Mouse (Mus musculus) embryonic facial prominence, embryonic 13.5 days (tissue): Measurements from ENCODE around the gene Arrdc1. TPM values are rescaled to one million over a fixed set of nuclear protein-coding genes. Genes with fewer than 3 reads are reported as not detected.
"Not testable (repeated sequence)": the region's sequence is repeated elsewhere in the genome, so short reads cannot be mapped to it uniquely, and the experiment has no call there.

Source experiments
- ATAC-seq: fragments of 200-750 bp; cut with Nextera tagmentation; 2 replicates; pipeline ENCODE4 v1.8.0; 2017; ENCODE audit warnings: low read depth; ENCODE audit not compliant: insufficient number of reproducible peaks, insufficient read depth, low FRiP score, low TSS enrichment
- H3K27ac ChIP-seq: fragments of 300-500 bp; sonication (generic); 2 replicates; pipeline ENCODE4 v1.5.1; 2015; ENCODE audit warnings: moderate library complexity, mild to moderate bottlenecking, inconsistent platforms
- H3K27me3 ChIP-seq: fragments of 300-500 bp; sonication (generic); 2 replicates; pipeline ENCODE4 v1.6.1; 2015; ENCODE audit warnings: mild to moderate bottlenecking, inconsistent platforms
- H3K36me3 ChIP-seq: fragments of 300-500 bp; sonication (generic); 2 replicates; pipeline ENCODE4 v1.6.1; 2015; ENCODE audit warnings: mild to moderate bottlenecking, inconsistent platforms
- H3K4me1 ChIP-seq: fragments of 300-500 bp; sonication (generic); 2 replicates; pipeline ENCODE4 v1.6.1; 2015; ENCODE audit warnings: inconsistent platforms
- H3K4me2 ChIP-seq: fragments of 300-500 bp; sonication (generic); 2 replicates; pipeline ENCODE4 v1.6.1; 2015; ENCODE audit warnings: moderate library complexity, mild to moderate bottlenecking, inconsistent platforms
- H3K4me3 ChIP-seq: fragments of 300-500 bp; sonication (generic); 2 replicates; pipeline ENCODE4 v1.5.1; 2015; ENCODE audit warnings: mild to moderate bottlenecking, inconsistent platforms
- H3K9ac ChIP-seq: fragments of 300-500 bp; sonication (generic); 2 replicates; pipeline ENCODE4 v1.6.1; 2015; ENCODE audit warnings: mild to moderate bottlenecking, inconsistent platforms
- H3K9me3 ChIP-seq: fragments of 300-500 bp; sonication (generic); 2 replicates; pipeline ENCODE4 v1.6.1; 2016; ENCODE audit warnings: inconsistent platforms
- WGBS: fragments of 180-500 bp; shearing (Covaris S2); methylation state at CpG from one replicate; pipeline ENCODE4 v1.1.7; 2015; ENCODE audit warnings: mixed read lengths; 5-methylcytosine and 5-hydroxymethylcytosine counted together
- polyA plus RNA-seq: library from polyadenylated mRNA; unstranded; fragments of >200 nt; fragmentation: Nextera tagmentation; extraction: Ambion mirVana; gene quantifications from 2 replicates; pipeline ENCODE4 v1.2.1, GENCODE M21; 2015

The Arrdc1 gene
- 34.8 and 39.0 TPM in 2 replicates for polyA plus RNA-seq

DNA sequence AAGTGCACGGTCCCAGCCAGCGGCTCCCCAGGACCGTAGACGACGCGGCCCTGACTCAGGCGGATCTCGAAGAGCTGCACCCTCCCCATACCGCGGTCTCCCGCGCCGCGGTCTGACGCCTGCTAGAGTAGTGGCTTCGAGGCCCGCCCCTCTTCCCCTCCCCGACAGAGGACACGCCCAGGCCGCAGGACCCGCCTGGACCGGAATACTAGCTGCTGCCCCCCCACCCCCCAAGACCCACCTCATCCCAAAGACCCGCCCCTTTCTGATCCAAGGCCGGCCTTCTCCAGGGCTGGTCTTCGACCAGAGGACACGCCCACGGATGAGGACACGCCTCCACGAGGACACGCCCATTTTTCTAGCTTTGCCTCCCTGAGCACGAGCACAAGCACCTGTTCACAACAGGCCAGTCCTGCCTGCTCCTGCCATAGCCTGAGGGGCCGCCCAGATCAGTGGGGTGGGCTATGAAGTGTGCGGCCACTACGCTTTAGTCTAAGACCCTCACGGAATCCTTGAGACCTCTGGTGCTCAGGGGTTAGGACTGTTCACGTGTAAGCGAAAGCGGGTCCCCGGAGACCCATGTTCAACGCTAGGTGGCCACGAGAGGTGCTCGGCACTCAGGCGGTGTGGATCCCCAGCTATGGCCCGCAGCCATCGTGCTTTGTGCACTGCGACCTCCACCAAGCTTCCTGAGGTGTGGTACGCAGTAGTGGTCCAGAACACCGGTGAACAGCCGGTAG is at the start of gene Arrdc1:
Gene Arrdc1, minus strand, starts transcription at position 196 of the 740 bp plus-strand sequence.
- Histone ChIP-seq H3K9me3 (no peaks in the 10 kb centered on the region), H3K36me3 (no peaks in the 10 kb centered on the region), H3K4me3 (peak within 1 kb of the TSS; percentile 68), H3K27ac (peak within 1 kb of the TSS; percentile 66), H3K4me2 (peak within 1 kb of the TSS; percentile 95), H3K9ac (peak within 1 kb of the TSS; percentile 78), H3K27me3 (peaks cover 12% of the 10 kb centered on the region), H3K4me1 (peaks cover 12% of the 10 kb centered on the region)
- peak; percentile 94 for ATAC-seq
- WGBS, result under 1% methylated on average over 48 of the region's 49 CpGs

DNA sequence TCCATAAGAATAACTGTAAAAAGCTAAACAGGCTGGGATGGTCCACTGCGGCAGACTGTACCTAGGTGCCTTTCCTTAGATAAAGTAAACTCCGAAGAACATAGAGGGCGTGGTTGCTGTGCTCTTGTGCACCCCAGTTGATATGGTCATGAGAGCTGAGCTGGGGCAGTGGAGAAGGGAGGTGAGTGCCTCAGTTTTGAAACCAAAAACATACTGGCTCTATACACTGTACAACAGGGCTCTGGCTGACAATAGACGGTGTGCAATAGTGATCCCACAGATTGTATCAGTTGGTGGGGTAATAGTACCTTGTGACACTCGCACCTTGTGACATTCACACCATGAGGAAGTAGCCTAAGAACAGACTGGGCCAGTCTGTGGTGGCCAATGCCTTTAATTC is 41.9 kb upstream of the Arrdc1 start:
- 92% methylated on average over 5 of the region's 5 CpGs for WGBS
- no peak overlapping the region for H3K4me3 ChIP-seq
- no peaks in the 10 kb centered on the region for H3K9me3 ChIP-seq
- ATAC-seq, result no peak
- peaks cover 18% of the 10 kb centered on the region for H3K4me1 ChIP-seq
- peaks cover 15% of the 10 kb centered on the region for H3K36me3 ChIP-seq
- H3K4me2 ChIP-seq, result no peak overlapping the region
- no peak overlapping the region for H3K9ac ChIP-seq
- no peaks in the 10 kb centered on the region for H3K27me3 ChIP-seq
- H3K27ac ChIP-seq, result no peak overlapping the region

DNA sequence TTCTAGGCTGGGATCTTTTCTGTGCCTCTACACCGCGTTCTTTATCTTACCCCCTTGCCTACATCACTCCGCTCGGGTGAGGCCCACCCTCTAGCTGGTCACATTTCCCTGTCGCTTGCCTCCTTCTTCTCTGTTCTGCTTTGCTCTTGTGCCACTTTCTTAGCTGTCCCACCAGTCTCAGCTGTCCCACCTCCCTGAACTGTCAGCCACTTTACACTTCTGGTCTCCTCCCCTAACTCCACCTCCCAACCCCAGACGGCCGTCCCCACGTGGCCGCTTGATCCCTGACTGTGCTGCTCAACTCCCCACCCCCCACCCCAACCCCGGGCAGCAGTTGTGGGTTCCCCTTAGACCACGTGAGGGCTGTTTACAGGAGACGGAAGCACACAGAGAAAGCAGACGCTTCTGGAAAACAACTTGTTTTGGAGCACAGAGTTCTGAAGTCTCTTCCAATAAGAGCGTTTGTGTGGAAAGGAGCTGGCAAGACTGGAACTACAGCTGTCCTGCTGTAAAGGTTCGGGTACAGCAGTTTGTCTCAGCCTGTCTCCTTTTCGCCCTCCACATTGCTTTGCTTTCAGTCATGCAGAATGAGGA is 40.7 kb upstream of the Arrdc1 start, which contains the start of gene Pnpla7:
Gene Pnpla7, plus strand, starts transcription at position 330 of the 594 bp plus-strand sequence.
- H3K9ac ChIP-seq, result peak within 1 kb of the TSS; percentile 84
- peaks cover 18% of the 10 kb centered on the region for H3K4me1 ChIP-seq
- H3K36me3 ChIP-seq, result peaks cover 26% of the 10 kb centered on the region
- peak within 1 kb of the TSS; percentile 92 for H3K27ac ChIP-seq
- WGBS, result under 1% methylated on average over 16 of the region's 16 CpGs
- peak within 1 kb of the TSS; percentile 93 for H3K4me2 ChIP-seq
- peak within 1 kb of the TSS; percentile 80 for H3K4me3 ChIP-seq
- H3K9me3 ChIP-seq, result no peaks in the 10 kb centered on the region
- peak; percentile 54 for ATAC-seq
- H3K27me3 ChIP-seq, result no peaks in the 10 kb centered on the region

DNA sequence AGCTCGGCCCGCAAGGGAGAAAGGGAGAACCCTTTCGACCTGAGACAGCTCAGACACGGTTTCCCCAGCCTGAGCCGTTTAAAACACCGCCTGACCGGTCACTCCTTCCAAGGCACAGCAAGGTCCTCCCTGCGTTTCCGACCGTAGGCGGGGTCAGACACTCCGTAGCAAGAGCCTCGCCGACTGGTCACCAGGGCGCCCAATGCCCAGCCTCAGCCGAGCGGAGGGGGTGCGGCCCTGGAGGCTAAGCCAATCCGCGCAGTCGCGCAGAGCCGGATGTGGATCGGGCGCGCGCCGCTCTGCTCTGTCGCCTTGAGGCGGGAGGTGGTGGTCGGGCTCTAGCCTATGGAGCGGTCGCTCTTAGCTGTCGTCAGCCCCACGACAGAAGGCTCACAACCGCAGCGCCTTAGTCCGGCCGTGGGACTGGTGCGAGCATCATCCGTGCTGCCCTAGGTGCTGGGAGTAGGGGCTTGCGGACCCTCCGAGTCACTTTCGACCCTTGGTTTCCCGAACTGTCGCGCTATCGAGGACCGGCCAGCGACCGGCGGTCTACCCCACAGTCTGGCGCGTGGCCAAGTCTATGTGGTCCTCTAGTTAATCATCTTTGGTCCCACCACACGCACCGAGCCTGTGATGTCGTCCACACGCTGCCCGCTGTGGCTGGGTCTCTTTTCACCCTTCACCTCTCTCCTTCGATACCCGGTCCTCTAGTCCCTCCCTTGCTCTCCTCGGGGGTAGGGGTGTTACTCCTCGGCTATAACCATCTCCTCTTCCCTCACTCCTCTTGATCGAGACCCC is 40.1 kb upstream of the Arrdc1 start, which contains the start of gene Mrpl41:
Gene Mrpl41, minus strand, starts transcription at position 193 of the 798 bp plus-strand sequence.
- Histone ChIP-seq H3K4me2 (peak within 1 kb of the TSS; percentile 93), H3K36me3 (peaks cover 33% of the 10 kb centered on the region), H3K9me3 (no peaks in the 10 kb centered on the region), H3K4me3 (peak within 1 kb of the TSS; percentile 80), H3K9ac (peak within 1 kb of the TSS; percentile 84), H3K4me1 (peaks cover 18% of the 10 kb centered on the region), H3K27ac (peak within 1 kb of the TSS; percentile 92), H3K27me3 (no peaks in the 10 kb centered on the region)
- under 1% methylated on average over 64 of the region's 64 CpGs for WGBS
- ATAC-seq, result peak; percentile 99

DNA sequence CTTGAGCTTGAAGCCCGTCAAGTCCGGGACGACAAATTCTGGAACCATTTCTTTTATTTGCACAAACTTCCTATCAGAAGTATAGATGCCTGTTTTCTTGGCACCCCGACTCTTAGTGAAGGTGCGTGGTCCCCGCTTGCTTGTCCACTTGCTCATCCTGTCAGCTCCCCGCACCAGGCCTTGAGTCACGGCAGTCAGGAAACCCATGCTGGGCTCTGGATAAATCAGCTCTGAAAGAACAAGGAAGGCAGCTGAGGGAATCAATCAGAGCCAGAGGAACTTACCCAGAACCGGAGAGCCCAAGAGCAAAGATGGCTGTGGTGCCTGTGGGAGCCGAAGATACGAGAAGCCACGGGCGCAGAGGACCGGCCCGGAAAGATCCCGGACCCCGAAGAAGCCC is 39.4 kb upstream of the Arrdc1 start:
- peaks cover 18% of the 10 kb centered on the region for H3K4me1 ChIP-seq
- H3K4me2 ChIP-seq, result peak overlapping the region; percentile 93
- peak overlapping the region; percentile 84 for H3K9ac ChIP-seq
- ATAC-seq, H3K9me3 ChIP-seq, H3K27me3 ChIP-seq: not testable (repeated sequence)
- peak overlapping the region; percentile 80 for H3K27ac ChIP-seq
- peaks cover 40% of the 10 kb centered on the region for H3K36me3 ChIP-seq
- WGBS, result under 1% methylated on average over 17 of the region's 17 CpGs
- H3K4me3 ChIP-seq, result peak overlapping the region; percentile 80

DNA sequence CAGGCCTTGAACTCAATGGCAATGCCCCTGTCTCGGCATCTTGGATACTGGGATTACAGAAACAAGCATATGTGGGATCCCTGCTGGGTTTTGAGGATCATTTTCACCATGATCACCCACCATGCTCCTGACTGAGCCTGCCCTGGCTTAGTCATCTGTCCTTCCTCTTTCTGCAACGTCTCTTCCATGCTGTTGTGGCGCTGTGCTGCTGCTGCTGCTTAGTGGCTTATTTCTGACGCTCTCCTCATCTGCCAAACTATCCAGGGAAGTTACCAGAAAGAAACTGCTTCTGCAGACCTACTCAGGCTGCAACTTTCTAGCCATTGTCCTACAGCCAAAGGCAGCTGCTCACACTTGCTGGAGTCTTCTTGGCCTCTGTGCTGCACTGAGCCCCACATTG is 35.3 kb upstream of the Arrdc1 start:
- ATAC-seq, result no peak
- Histone ChIP-seq H3K27me3 (no peaks in the 10 kb centered on the region), H3K4me2 (no peak overlapping the region), H3K4me3 (no peak overlapping the region), H3K36me3 (peaks cover 77% of the 10 kb centered on the region), H3K4me1 (peaks cover 13% of the 10 kb centered on the region), H3K9ac (no peak overlapping the region), H3K27ac (no peak overlapping the region), H3K9me3 (no peaks in the 10 kb centered on the region)
- 87% methylated on average over 4 of the region's 4 CpGs for WGBS

- H3K36me3 ChIP-seq, result peaks cover 69% of the 10 kb centered on the region
- peaks cover 13% of the 10 kb centered on the region for H3K4me1 ChIP-seq
- peak within 1 kb of the TSS; percentile 52; the same call in 1 of the 2 replicates for H3K27ac ChIP-seq
- peak within 1 kb of the TSS; percentile 81 for H3K4me3 ChIP-seq
- H3K27me3 ChIP-seq, result no peaks in the 10 kb centered on the region
- H3K9ac ChIP-seq, result peak within 1 kb of the TSS; percentile 93
- peak within 1 kb of the TSS; percentile 73 for H3K4me2 ChIP-seq
- no peaks in the 10 kb centered on the region for H3K9me3 ChIP-seq
- peak; percentile 72 for ATAC-seq
- under 1% methylated on average over 28 of the region's 28 CpGs for WGBS
These were observed 27.4 kb upstream of the Arrdc1 start, which contains the start of gene Dph7 for GRCm38 (mm10) chr2:24962304-24963000. Dph7 (plus strand) TSS chr2:24962400.

GRCm38 (mm10) chr2:24960910-24961309 is 25.9 kb upstream of the Arrdc1 start:
- Histone ChIP-seq H3K27ac (no peak overlapping the region), H3K36me3 (peaks cover 71% of the 10 kb centered on the region), H3K27me3 (no peaks in the 10 kb centered on the region), H3K9me3 (no peaks in the 10 kb centered on the region), H3K4me2 (no peak overlapping the region), H3K4me1 (peaks cover 13% of the 10 kb centered on the region), H3K4me3 (no peak overlapping the region), H3K9ac (no peak overlapping the region)
- no peak for ATAC-seq
- WGBS, result 32% methylated on average over 3 of the region's 3 CpGs

DNA sequence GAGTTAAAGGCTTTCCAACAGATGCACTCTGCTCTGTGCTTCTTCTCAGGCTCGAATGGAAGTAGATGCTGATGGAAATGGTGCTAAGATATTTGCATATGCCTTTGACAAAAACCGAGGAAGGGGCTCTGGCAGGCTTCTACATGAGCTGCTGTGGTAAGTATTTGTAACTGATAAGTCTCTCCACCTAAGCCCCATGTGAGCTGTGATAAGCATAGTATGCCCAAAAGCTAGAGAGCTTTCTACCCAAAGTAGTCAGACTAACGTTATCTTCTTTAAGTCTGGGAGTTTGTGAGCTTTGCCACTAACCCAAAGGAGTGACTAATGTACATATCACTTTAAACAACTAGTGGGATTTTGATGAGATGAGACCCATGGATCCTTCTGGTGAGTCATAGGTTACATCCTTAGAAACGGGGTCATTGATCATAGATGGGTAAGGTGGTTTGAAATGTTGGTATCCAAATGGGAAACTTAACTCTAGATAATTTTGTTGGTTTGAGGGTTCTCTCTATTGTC is 17.5 kb upstream of the Arrdc1 start:
- Histone ChIP-seq H3K4me2 (no peak overlapping the region), H3K27ac (no peak overlapping the region), H3K27me3 (no peaks in the 10 kb centered on the region), H3K36me3 (peaks cover 59% of the 10 kb centered on the region), H3K4me1 (peaks cover 14% of the 10 kb centered on the region), H3K4me3 (no peak overlapping the region), H3K9me3 (no peaks in the 10 kb centered on the region), H3K9ac (no peak overlapping the region)
- 86% methylated on average over 4 of the region's 4 CpGs for WGBS
- no peak for ATAC-seq

GRCm38 (mm10) chr2:24950189-24950535 is 15.1 kb upstream of the Arrdc1 start:
- no peaks in the 10 kb centered on the region for H3K9me3 ChIP-seq
- WGBS, result 0% methylated on average over 31 of the region's 31 CpGs
- 0 out of 2 replicates have a peak, but pooled peaks have one; percentile 3 for ATAC-seq

More at GRCm38 (mm10) chr2:24950189-24950535, 15.1 kb upstream of the Arrdc1 start:
- H3K9ac ChIP-seq, result peak overlapping the region; percentile 95
- peaks cover 35% of the 10 kb centered on the region for H3K36me3 ChIP-seq
- H3K27me3 ChIP-seq, result no peaks in the 10 kb centered on the region
- peaks cover 14% of the 10 kb centered on the region for H3K4me1 ChIP-seq
- H3K4me3 ChIP-seq, result peak overlapping the region; percentile 99
- H3K27ac ChIP-seq, result peak overlapping the region; percentile 60; the same call in 1 of the 2 replicates
- H3K4me2 ChIP-seq, result peak overlapping the region; percentile 94
